Mouse (Mus musculus) v-Abl transformed pro-B cells (cell line): ENCODE data around the gene Tas1r1.

Experiments
- in situ Hi-C, 2 experiments: fragments of 400-800 bp; cut with MboI; formaldehyde crosslinking; loops; one replicate each; pipeline ENCODE4 v1.15.1; 2025; ENCODE audit not compliant: unreplicated experiment in 2 of 2

The Tas1r1 gene

GRCm38 (mm10) chr4:152067280-152067679, 28.9 kb upstream of the Tas1r1 start:
- in situ Hi-C loops: loop anchor here in 1 of 2 experiments (25.0 kb wide), 1 partner anchor 905 kb away; no protein-coding TSS in a partner anchor

- in situ Hi-C loops: loop anchor here in 1 of 2 experiments (25.0 kb wide), 1 partner anchor 900 kb away; no protein-coding TSS in a partner anchor
Measured at GRCm38 (mm10) chr4:152062390-152063110, 24.2 kb upstream of the Tas1r1 start.

- in situ Hi-C loops: no loop called here
Measured at GRCm38 (mm10) chr4:152044609-152045008, 6.2 kb upstream of the Tas1r1 start.

- in situ Hi-C loops: no loop called here
Measured at GRCm38 (mm10) chr4:152043171-152043570, 4.8 kb upstream of the Tas1r1 start.

GRCm38 (mm10) chr4:152041924-152042641, 3.7 kb upstream of the Tas1r1 start:
- in situ Hi-C loops: no loop called here

- in situ Hi-C loops: loop anchor here in 1 of 2 experiments (10.0 kb wide), 1 partner anchor 55 kb away; no protein-coding TSS in a partner anchor
Measured at GRCm38 (mm10) chr4:152039831-152040310, 1.5 kb upstream of the Tas1r1 start.

- in situ Hi-C loops: loop anchor here in 1 of 2 experiments (10.0 kb wide), 1 partner anchor 56 kb away; no protein-coding TSS in a partner anchor
Measured at GRCm38 (mm10) chr4:152038985-152039830, 840 bp upstream of the Tas1r1 start, which contains the start of gene Nol9. TSS of gene Nol9 (plus strand) at chr4:152039321.

- in situ Hi-C loops: loop anchor here in 1 of 2 experiments (10.0 kb wide), 1 partner anchor 58 kb away; no protein-coding TSS in a partner anchor
Measured at GRCm38 (mm10) chr4:152036464-152036863, 1.9 kb downstream of the Tas1r1 start.

- in situ Hi-C loops: loop anchor here in 1 of 2 experiments (10.0 kb wide), 1 partner anchor 62 kb away; no protein-coding TSS in a partner anchor
Measured at GRCm38 (mm10) chr4:152032922-152033321, 5.4 kb downstream of the Tas1r1 start.

GRCm38 (mm10) chr4:152029997-152030396, 8.4 kb downstream of the Tas1r1 start:
- in situ Hi-C loops: loop anchor here (5.0 to 10.0 kb wide), 2 partner anchors 48 to 65 kb away; no protein-coding TSS in a partner anchor

GRCm38 (mm10) chr4:152029087-152029486, 9.3 kb downstream of the Tas1r1 start:
- in situ Hi-C loops: loop anchor here (5.0 kb wide), 1 partner anchor 47 kb away; no protein-coding TSS in a partner anchor

- in situ Hi-C loops: loop anchor here (5.0 kb wide), 1 partner anchor 46 kb away; no protein-coding TSS in a partner anchor
Measured at GRCm38 (mm10) chr4:152028456-152028855, 9.9 kb downstream of the Tas1r1 start.

GRCm38 (mm10) chr4:152027524-152027923, 10.8 kb downstream of the Tas1r1 start, which contains the start of gene Zbtb48:
TSS of gene Zbtb48 (minus strand) at chr4:152027671.
- in situ Hi-C loops: loop anchor here (5.0 kb wide), 1 partner anchor 45 kb away; no protein-coding TSS in a partner anchor

- in situ Hi-C loops: loop anchor here (5.0 kb wide), 1 partner anchor 45 kb away; no protein-coding TSS in a partner anchor
Measured at GRCm38 (mm10) chr4:152026751-152027508, 11.4 kb downstream of the Tas1r1 start.

- in situ Hi-C loops: loop anchor here in 1 of 2 experiments (25.0 kb wide), 1 partner anchor 1662 kb away; no protein-coding TSS in a partner anchor
Measured at GRCm38 (mm10) chr4:152024525-152024924, 13.8 kb downstream of the Tas1r1 start.

- in situ Hi-C loops: loop anchor here in 1 of 2 experiments (25.0 kb wide), 1 partner anchor 1660 kb away; no protein-coding TSS in a partner anchor
Measured at GRCm38 (mm10) chr4:152022506-152022905, 15.9 kb downstream of the Tas1r1 start.

- in situ Hi-C loops: loop anchor here in 1 of 2 experiments (25.0 kb wide), 1 partner anchor 1659 kb away; no protein-coding TSS in a partner anchor
Measured at GRCm38 (mm10) chr4:152021568-152022097, 16.7 kb downstream of the Tas1r1 start.

- in situ Hi-C loops: loop anchor here in 1 of 2 experiments (25.0 kb wide), 1 partner anchor 1658 kb away; no protein-coding TSS in a partner anchor
Measured at GRCm38 (mm10) chr4:152020024-152020423, 18.3 kb downstream of the Tas1r1 start.
